Mouse (Mus musculus) heart, embryonic 10.5 days (tissue): ENCODE measurements around the gene Trhr2. TPM values are rescaled to one million over a fixed set of nuclear protein-coding genes. Genes with fewer than 3 reads are reported as not detected.
"Not testable (repeated sequence)": the region's sequence is repeated elsewhere in the genome, so short reads cannot be mapped to it uniquely, and the experiment has no call there.

Experiments used
- DNase-seq: peaks from one replicate; pipeline ENCODE4 v3.0.0-alpha.2; 2017; ENCODE audit warnings: low spot score
- H3K27ac ChIP-seq: fragments of 300-500 bp; sonication (generic); 2 replicates; pipeline ENCODE4 v1.5.1; 2016; ENCODE audit warnings: mild to moderate bottlenecking
- H3K27me3 ChIP-seq: fragments of 300-500 bp; sonication (generic); 2 replicates; pipeline ENCODE4 v1.6.1; 2016; ENCODE audit warnings: mild to moderate bottlenecking; ENCODE audit not compliant: poor library complexity, insufficient read depth, severe bottlenecking
- H3K36me3 ChIP-seq: fragments of 300-500 bp; sonication (generic); 2 replicates; pipeline ENCODE4 v1.6.1; 2016; ENCODE audit warnings: mild to moderate bottlenecking, moderate library complexity
- H3K4me1 ChIP-seq: fragments of 300-500 bp; sonication (generic); 2 replicates; pipeline ENCODE4 v1.6.1; 2016; ENCODE audit warnings: mild to moderate bottlenecking
- H3K4me3 ChIP-seq: fragments of 300-500 bp; sonication (generic); 2 replicates; pipeline ENCODE4 v1.5.1; 2016; ENCODE audit warnings: mild to moderate bottlenecking, moderate library complexity
- H3K9me3 ChIP-seq: fragments of 300-500 bp; sonication (generic); 2 replicates; pipeline ENCODE4 v1.6.1; 2016; ENCODE audit warnings: mild to moderate bottlenecking, moderate library complexity
- WGBS: fragments of 180-500 bp; shearing (Covaris S2); methylation state at CpG from one replicate; pipeline ENCODE4 v1.1.7; 2016; 5-methylcytosine and 5-hydroxymethylcytosine counted together
- polyA plus RNA-seq: library from polyadenylated mRNA; unstranded; fragments of >200 nt; fragmentation: Nextera tagmentation; extraction: Ambion mirVana; gene quantifications from 2 replicates; pipeline ENCODE4 v1.2.1, GENCODE M21; 2016

Trhr2 gene
- polyA plus RNA-seq, 1 experiment from 2014 or later = not detected

GRCm38 (mm10) chr8:122323951-122324402 is 36.6 kb downstream of the Trhr2 start:
- not testable (repeated sequence) for H3K9me3 ChIP-seq, DNase-seq, H3K27me3 ChIP-seq
- Histone ChIP-seq H3K4me1 (peaks cover 98% of the 10 kb centered on the region), H3K4me3 (peak overlapping the region; percentile 25; the same call in 1 of the 2 replicates), H3K27ac (peak overlapping the region; percentile 81), H3K36me3 (peaks cover 35% of the 10 kb centered on the region)
- 16% methylated on average over 10 of the region's 13 CpGs for WGBS

GRCm38 (mm10) chr8:122322792-122323191 is 37.8 kb downstream of the Trhr2 start:
- DNase-seq = peak; percentile 94
- peak overlapping the region; percentile 81 for H3K27ac ChIP-seq
- peak overlapping the region; percentile 22; the same call in 1 of the 2 replicates for H3K4me3 ChIP-seq
- H3K36me3 ChIP-seq = peaks cover 30% of the 10 kb centered on the region
- no peaks in the 10 kb centered on the region for H3K9me3 ChIP-seq
- no peaks in the 10 kb centered on the region for H3K27me3 ChIP-seq
- 11% methylated on average over 11 of the region's 11 CpGs for WGBS
- H3K4me1 ChIP-seq = peaks cover 99% of the 10 kb centered on the region

DNA sequence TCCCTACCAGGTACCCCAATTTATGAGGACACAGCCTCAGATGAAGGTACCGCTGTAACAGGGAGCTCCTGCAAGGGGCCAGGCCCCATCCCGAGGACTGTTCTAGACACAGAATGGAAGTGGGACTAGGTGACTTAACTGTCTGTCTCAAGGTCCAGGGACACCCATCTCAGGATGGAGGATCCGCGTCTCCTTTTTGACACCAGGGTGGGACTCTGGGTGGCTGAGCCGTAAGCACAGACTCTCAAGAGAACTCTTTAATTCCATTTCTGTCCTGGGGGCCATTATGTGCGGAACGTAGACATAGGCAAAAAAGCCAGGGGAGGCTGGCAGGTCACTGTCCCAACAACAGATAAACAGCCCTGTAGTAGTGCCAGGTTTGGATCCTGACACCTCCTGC is 38.4 kb downstream of the Trhr2 start:
- WGBS = 62% methylated on average over 7 of the region's 7 CpGs
- H3K9me3 ChIP-seq = no peaks in the 10 kb centered on the region
- peak overlapping the region; percentile 22; the same call in 1 of the 2 replicates for H3K4me3 ChIP-seq
- H3K36me3 ChIP-seq = peaks cover 35% of the 10 kb centered on the region
- no peaks in the 10 kb centered on the region for H3K27me3 ChIP-seq
- peak overlapping the region; percentile 81 for H3K27ac ChIP-seq
- DNase-seq = no peak
- H3K4me1 ChIP-seq = peaks cover 100% of the 10 kb centered on the region

- Histone ChIP-seq H3K27ac (peak overlapping the region; percentile 81), H3K4me3 (peak overlapping the region; percentile 22; the same call in 1 of the 2 replicates), H3K4me1 (peaks cover 100% of the 10 kb centered on the region), H3K36me3 (peaks cover 40% of the 10 kb centered on the region), H3K9me3 (no peaks in the 10 kb centered on the region), H3K27me3 (no peaks in the 10 kb centered on the region)
- WGBS = 16% methylated on average over 10 of the region's 10 CpGs
- DNase-seq = peak; percentile 96
Observed at GRCm38 (mm10) chr8:122321455-122321921, 39.1 kb downstream of the Trhr2 start.

GRCm38 (mm10) chr8:122320541-122320940 is 40.0 kb downstream of the Trhr2 start:
- DNase-seq = no peak
- Histone ChIP-seq H3K4me1 (peaks cover 100% of the 10 kb centered on the region), H3K4me3 (no peak overlapping the region), H3K36me3 (peaks cover 50% of the 10 kb centered on the region), H3K27ac (peak overlapping the region; percentile 81), H3K9me3 (no peaks in the 10 kb centered on the region), H3K27me3 (no peaks in the 10 kb centered on the region)
- WGBS = 37% methylated on average over 3 of the region's 3 CpGs

DNA sequence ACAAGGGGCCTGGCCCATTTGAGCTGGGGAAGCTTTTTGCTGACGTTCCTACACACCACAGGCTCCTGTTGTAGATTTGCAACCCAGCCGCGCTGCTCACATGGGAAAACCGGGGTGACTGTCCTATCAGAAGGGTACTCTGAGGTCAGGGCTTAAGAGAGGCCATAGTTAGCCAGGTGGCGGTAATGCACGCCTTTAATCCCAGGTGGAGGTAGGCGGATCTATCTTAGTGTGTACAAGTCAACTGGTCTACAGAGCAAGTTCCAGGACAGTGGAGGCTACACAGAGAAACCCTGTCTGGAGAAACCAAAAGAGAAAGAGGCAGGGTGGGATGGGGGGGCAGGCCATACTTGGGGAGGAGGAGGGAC is 40.9 kb downstream of the Trhr2 start:
- no peaks in the 10 kb centered on the region for H3K9me3 ChIP-seq
- H3K4me3 ChIP-seq = no peak overlapping the region
- H3K4me1 ChIP-seq = peaks cover 100% of the 10 kb centered on the region
- H3K27me3 ChIP-seq = no peaks in the 10 kb centered on the region
- no peak for DNase-seq
- H3K27ac ChIP-seq = peak overlapping the region; percentile 81
- WGBS = 71% methylated on average over 7 of the region's 7 CpGs
- peaks cover 46% of the 10 kb centered on the region for H3K36me3 ChIP-seq

- DNase-seq = no peak
- Histone ChIP-seq H3K4me1 (peaks cover 100% of the 10 kb centered on the region), H3K27ac (peak overlapping the region; percentile 81), H3K27me3 (no peaks in the 10 kb centered on the region), H3K9me3 (no peaks in the 10 kb centered on the region), H3K4me3 (no peak overlapping the region), H3K36me3 (peaks cover 50% of the 10 kb centered on the region)
- WGBS = 56% methylated on average over 11 of the region's 11 CpGs
Observed at GRCm38 (mm10) chr8:122319045-122319707, 41.4 kb downstream of the Trhr2 start.

GRCm38 (mm10) chr8:122317918-122318475 is 42.5 kb downstream of the Trhr2 start:
- no peak for DNase-seq
- Histone ChIP-seq H3K27ac (peak overlapping the region; percentile 81), H3K4me3 (no peak overlapping the region), H3K36me3 (peaks cover 46% of the 10 kb centered on the region), H3K4me1 (peaks cover 100% of the 10 kb centered on the region), H3K27me3 (no peaks in the 10 kb centered on the region), H3K9me3 (no peaks in the 10 kb centered on the region)
- 50% methylated on average over 8 of the region's 8 CpGs for WGBS

- H3K27ac ChIP-seq = peak overlapping the region; percentile 81
- WGBS = 51% methylated on average over 2 of the region's 2 CpGs
- DNase-seq = no peak
Observed at GRCm38 (mm10) chr8:122316402-122316801, 44.1 kb downstream of the Trhr2 start.

DNA sequence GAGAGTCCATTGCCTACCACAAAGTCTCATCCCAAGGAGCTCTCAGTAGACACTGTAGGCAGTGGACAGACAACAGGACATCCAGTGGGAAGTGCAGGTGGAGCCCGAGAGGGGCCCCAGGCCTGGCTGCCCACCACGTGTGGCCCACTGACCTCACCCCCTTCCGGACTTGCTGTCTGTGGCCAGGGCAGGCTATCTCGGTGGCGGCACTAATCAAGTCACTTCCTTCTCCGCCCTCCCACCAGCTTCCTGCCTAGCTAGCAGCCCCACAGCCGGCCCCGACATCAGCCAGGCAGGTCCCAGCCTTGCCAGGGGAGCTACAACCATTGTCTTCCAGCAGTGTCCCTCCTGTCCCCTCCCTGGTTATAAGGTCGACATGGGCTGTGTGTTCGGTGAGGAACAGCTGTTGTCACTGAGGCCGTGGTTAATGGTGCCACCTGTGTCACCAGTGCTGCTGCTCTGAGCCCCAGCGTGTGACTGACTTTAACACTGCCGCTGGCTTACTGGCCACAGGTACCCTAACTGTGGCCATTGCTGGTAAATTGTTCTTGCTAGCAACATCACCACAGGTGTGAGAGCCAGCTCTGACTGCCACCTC is 45.5 kb downstream of the Trhr2 start:
- H3K27me3 ChIP-seq = no peaks in the 10 kb centered on the region
- H3K4me1 ChIP-seq = peaks cover 100% of the 10 kb centered on the region
- H3K36me3 ChIP-seq = peaks cover 62% of the 10 kb centered on the region
- WGBS = 50% methylated on average over 13 of the region's 13 CpGs
- H3K27ac ChIP-seq = peak overlapping the region; percentile 81
- no peaks in the 10 kb centered on the region for H3K9me3 ChIP-seq
- no peak overlapping the region for H3K4me3 ChIP-seq
- no peak for DNase-seq

More at GRCm38 (mm10) chr8:122316402-122316801, 44.1 kb downstream of the Trhr2 start:
- peaks cover 52% of the 10 kb centered on the region for H3K36me3 ChIP-seq
- peaks cover 100% of the 10 kb centered on the region for H3K4me1 ChIP-seq
- H3K4me3 ChIP-seq = no peak overlapping the region
- no peaks in the 10 kb centered on the region for H3K27me3 ChIP-seq
- no peaks in the 10 kb centered on the region for H3K9me3 ChIP-seq

GRCm38 (mm10) chr8:122313310-122313709 is 47.2 kb downstream of the Trhr2 start:
- H3K36me3 ChIP-seq = peaks cover 66% of the 10 kb centered on the region
- H3K4me3 ChIP-seq = peak overlapping the region; percentile 13
- H3K27ac ChIP-seq = peak overlapping the region; percentile 81
- H3K27me3 ChIP-seq = no peaks in the 10 kb centered on the region
- peak; percentile 94 for DNase-seq
- peaks cover 100% of the 10 kb centered on the region for H3K4me1 ChIP-seq
- 7% methylated on average over 12 of the region's 12 CpGs for WGBS
- H3K9me3 ChIP-seq = no peaks in the 10 kb centered on the region

- H3K4me3 ChIP-seq = no peak overlapping the region; the same call in 1 of the 2 replicates
- 47% methylated on average over 2 of the region's 2 CpGs for WGBS
- H3K36me3 ChIP-seq = peaks cover 67% of the 10 kb centered on the region
- H3K27ac ChIP-seq = peak overlapping the region; percentile 81
- no peak for DNase-seq
- peaks cover 100% of the 10 kb centered on the region for H3K4me1 ChIP-seq
- H3K27me3 ChIP-seq = no peaks in the 10 kb centered on the region
- H3K9me3 ChIP-seq = no peaks in the 10 kb centered on the region
Observed at GRCm38 (mm10) chr8:122312553-122312952, 48.0 kb downstream of the Trhr2 start.

GRCm38 (mm10) chr8:122311115-122311514 is 49.4 kb downstream of the Trhr2 start:
- peaks cover 100% of the 10 kb centered on the region for H3K4me1 ChIP-seq
- 71% methylated on average over 2 of the region's 2 CpGs for WGBS
- H3K9me3 ChIP-seq = no peaks in the 10 kb centered on the region
- H3K4me3 ChIP-seq = no peak overlapping the region
- no peaks in the 10 kb centered on the region for H3K27me3 ChIP-seq
- peaks cover 68% of the 10 kb centered on the region for H3K36me3 ChIP-seq
- no peak for DNase-seq
- peak overlapping the region; percentile 81 for H3K27ac ChIP-seq
